Mouse (Mus musculus): ENCODE measurements around the gene Kazald1.
A peak's percentile ranks its signal among the peaks of the same experiment; 100 is the strongest.

DNA sequence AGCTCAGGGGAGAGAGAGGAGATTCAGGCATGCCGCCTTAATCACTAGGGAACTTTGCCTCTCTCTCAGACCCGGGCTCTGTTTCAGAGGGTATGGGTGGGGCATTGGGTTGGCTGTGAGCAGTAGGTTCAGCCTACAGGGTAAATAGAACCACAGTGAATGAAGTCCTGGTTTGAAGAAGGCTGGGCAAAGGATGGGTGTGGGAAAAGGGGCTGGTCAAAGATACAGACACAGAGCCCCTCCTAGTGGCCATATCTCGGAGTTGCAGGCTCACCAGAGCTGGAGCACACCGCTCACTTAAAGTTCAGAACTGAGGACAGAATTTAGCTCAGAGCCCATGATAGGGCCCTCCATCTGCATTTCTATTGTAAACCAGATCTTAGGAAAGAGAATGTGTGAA, 43.3 kb upstream of the Kazald1 start:
- TF ChIP-seq CTCF (IDR thresholded peaks at IDR 0.05; ENCODE audit: borderline replicate concordance, insufficient read depth, low read depth, low read length) (peak; percentile 89), POLR2A (IDR thresholded peaks at IDR 0.05; ENCODE audit: borderline replicate concordance, insufficient read depth, low read length) (no peak)

All from cerebellum, adult 2 months (tissue).